Mouse (Mus musculus) cortical plate, adult 2 months (tissue): ENCODE data around the gene Sgcg.

ENCODE experiments used
- CTCF ChIP-seq: fragments of 200-500 bp; IDR thresholded peaks from 2 replicates; pipeline ENCODE4 v1.5.1; 2011; ENCODE audit warnings: mild to moderate bottlenecking, control low read depth, low read length; ENCODE audit not compliant: insufficient read depth; ENCODE audit errors: extremely low read depth
- POLR2A ChIP-seq: fragments of 200-500 bp; IDR thresholded peaks from 2 replicates; pipeline ENCODE4 v1.6.1; 2011; ENCODE audit warnings: mild to moderate bottlenecking, low read length, control low read depth; ENCODE audit not compliant: insufficient read depth; ENCODE audit errors: extremely low read depth

DNA sequence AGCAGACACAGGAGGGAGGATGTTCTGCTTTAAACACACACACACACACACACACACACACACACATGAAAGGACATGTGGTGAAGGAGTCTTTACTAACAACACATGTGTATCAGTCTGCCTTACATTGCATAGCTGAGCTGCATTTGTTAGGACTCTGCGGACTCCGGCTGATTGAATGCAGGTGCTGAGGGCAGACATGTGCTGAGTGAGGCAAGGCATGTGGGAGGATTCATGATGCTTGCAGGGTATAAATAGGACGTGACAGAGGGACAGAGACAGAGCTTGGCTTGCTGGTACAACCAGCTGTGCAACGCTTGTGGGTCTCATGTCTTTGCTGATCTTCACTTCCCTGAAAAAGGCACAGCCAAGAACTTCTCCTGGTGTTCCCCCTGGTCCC lies 34.5 kb downstream of the Sgcg start:
- TF ChIP-seq CTCF: no peak
- TF ChIP-seq POLR2A: no peak
